Mouse (Mus musculus) cerebellum, postnatal 4 days (tissue): ENCODE results near the gene Map3k12.
A peak's percentile ranks its signal among the peaks of the same experiment; 100 is the strongest.

Source experiments
- DNase-seq, 2 experiments: peaks; one replicate each; pipeline ENCODE4 v3.0.0; 2022; ENCODE audit warnings: low spot score in 2 of 2, mixed read lengths in 1 of 2

The Map3k12 gene

DNA sequence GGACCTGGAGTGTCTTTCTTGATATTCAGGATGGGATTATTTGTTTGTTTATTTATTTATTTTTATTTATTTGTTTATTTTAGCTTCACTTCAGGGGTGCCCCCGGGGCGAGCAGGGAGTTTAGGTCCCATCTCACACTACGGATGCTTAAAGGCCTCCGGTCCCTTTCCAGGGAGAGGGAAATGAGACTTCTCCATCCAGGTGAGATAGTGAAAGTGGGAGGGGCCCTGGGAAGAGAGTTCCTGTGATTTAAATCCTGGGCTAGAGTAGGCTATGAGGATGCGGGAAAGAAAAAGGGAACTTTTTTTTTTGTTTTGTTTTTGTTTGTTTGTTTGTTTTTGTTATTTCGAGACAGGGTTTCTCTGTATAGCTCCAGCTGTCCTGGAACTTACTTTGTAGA, 57.5 kb downstream of the Map3k12 start:
- DNase-seq = no peak

DNA sequence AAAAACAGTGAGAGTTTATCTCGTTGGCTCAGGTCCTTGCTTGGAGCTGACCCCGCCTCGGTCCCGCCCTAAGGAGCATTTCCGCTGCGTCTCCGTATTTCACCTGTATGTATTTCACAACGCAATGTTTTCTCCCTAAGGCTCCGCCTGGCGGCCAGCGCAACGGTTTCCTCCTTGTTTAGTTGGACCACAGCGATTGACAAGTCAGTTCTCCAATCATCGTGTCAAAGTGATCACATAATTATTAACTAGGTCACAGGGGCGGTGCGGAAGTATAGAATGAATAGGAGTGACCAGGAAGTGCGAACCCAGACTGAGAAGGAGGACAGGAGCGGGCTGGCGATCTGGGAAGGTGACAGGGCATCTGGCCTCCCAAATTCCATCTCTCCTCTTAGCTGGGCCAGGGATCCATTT, 58.0 kb downstream of the Map3k12 start, which contains the start of gene Prr13:
Prr13 (plus strand) TSS at position 125 of the 414 bp plus-strand sequence.
- DNase-seq = peak; percentile 64 to 83

DNA sequence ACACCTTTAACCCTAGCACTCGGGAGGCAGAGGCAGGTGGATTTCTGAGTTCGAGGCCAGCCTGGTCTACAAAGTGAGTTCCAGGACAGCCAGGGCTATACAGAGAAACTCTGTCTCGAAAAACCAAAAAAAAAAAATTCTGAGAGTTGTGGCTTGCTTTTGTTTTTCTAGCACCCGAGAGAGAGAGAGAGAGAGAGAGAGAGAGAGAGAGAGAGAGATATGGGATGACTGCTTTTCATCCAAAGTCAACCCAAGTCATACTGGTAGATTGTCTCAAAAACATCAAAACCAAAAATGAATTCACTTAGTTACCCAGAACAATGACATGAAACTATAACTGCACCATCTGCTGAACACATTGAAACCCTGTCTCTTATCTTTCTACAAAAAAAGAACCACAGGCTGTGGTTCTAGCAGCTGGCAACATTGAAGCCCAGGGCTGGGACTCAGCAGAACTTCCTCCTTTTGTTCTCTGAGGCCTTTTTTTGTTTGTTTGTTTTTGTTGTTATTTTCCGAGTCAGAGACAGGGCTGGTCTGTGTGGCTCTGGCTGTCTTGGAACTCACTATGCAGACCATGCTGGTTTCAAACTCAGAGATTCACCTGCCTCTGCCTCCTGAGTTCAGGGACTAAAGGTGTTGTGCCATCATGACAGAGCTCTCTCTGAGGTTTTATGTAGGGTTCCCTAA, 58.7 kb downstream of the Map3k12 start:
- no peak for DNase-seq

DNA sequence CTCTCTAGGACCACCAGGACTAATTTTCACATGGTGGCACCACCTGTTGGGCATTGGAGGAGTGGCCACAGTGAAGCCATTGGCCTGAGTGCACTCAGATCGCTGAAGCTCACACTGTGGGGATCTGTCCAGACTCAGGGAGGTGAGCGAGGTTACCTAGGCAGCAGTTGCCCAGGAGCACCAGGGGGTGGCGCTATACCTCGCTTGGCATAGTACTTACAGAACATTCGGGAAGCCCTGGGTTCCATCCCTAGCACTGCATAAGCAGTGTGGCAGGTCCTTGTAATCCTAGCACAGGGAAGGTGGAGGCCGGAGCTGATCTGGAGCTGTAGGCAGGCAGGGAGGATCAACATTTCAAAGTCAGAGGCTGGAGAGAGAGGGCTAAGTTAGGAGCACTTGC, 60.9 kb downstream of the Map3k12 start:
- DNase-seq = no peak

DNA sequence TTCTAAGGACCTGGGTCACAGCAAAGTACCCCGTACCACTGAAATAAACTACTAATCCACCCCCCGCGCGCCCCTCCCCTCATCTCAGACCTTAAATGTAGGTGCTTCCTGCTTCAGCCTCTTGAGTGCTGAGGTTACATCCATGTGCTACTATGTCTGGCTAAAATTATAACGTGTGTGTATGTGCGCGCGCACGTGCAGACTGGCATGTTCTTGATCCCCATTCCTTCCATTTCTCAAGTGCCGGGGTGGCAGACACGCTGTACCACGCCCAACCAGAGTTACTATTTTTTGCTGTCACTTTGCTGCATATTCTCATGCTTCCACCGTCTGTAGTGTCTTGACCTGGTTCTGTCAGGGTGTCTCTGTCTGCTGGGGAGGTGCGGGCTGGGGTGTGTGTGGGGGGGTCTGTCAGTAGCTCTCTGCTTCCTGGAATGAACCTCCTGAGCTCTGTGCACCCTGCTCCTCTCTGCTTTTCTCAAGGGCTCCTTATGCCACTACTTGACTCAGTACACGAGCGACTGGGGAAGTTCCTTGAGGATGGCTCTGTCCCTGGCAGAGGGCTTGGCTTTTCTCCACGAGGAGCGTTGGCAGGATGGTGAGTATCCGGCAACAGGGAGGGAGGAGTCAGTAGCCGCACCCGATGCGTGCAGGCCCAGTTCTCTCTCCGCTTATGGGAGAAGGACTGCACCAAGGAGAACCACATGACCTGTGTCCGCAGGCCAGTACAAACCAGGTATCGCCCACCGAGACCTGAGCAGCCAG, 65.0 kb downstream of the Map3k12 start:
- no peak for DNase-seq

DNA sequence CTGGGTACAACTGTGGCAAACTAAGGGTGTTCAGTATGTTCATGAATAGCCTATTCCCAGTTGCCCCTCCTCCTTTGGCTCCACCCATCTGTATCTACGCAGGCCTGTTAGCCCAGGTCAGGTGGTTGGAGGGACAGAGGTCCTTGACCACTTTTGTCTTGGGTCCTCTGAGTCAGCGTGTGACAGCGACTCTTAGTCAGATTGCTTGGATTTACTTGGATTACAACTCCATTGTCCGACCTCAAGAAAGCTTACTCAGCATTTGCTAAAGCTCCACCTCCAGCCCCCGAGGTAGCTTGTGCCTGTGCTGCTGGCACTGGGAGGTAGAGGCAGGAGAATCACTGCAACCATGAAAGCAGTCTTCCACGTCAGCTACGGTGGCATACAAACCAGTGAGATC, 65.9 kb downstream of the Map3k12 start:
- no peak for DNase-seq

DNA sequence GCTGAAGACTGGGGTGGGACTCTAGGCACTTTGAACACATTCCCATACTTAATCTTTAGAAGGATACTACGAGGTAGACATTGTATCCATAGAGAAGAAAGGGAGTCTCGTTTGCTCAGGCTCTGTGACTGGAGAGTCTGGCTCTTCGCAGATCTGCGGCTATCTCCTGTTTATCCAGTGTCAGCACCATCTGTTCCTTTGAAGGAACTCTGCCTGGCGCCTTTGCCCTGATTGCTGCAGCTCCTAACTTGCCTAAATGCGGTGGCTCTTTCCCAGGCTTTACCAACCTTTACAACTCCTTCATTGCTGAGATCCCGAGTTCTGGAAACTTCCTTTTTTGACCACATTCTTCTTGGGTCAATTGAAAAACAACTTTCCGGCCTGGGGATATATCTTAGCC, 67.5 kb downstream of the Map3k12 start:
- no peak for DNase-seq
